Mouse (Mus musculus): ENCODE measurements around the gene Tango6.
A peak's percentile ranks its signal among the peaks of the same experiment; 100 is the strongest.

DNA sequence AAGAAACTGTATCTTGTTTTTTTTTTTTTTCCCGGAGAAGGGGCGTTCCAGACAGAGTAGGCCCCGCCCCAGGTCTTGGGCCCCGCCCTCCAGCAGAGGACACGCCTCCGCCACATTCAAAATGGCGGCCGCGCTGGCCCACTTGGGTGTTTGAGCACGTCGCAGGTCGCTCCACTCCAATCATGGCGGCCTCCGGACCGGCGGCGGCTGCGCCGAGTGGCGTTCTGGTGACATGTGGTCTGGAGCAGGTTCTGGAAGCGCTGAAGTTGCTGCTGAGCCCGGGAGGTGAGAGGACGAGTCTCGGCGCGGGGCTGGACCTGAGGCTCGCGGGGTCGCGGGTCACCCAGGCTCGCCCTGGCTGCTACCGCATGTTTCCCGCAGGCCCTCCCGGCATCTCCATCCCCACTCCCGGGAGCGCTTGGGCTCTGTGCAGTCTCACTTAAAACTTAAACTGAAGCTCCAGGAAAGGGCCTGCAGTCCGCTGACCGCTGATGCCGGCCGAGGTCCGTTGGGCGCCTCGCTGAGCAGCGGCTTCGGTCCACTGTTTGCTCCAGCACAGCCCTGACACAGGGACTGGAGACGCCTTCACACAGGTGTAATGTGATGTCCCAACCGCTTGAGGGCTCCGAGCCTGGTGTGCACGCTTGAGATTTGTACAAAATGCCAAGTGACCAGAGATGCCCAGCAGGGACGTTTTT lies at the start of gene Tango6:
- TF ChIP-seq CTCF (IDR thresholded peaks at IDR 0.05; ENCODE audit: insufficient read depth, low read depth, low read length) (peak; percentile 41; the same call in 1 of the 2 replicates), POLR2A (IDR thresholded peaks at IDR 0.05; ENCODE audit: insufficient read depth, low read depth, low read length) (peak; percentile 58)

Data from olfactory bulb, adult 2 months (tissue).